Mouse (Mus musculus) cerebral cortex, adult 2 months (tissue): ENCODE measurements around the gene Hoxc12.

Experiments used
- WGBS: fragments of 180-500 bp; shearing (Covaris S2); methylation state at CpG from one replicate; pipeline ENCODE4 v1.1.7; 2018; 5-methylcytosine and 5-hydroxymethylcytosine counted together

Gene Hoxc12

GRCm38 (mm10) chr15:102980912-102981311 lies 44.4 kb downstream of the Hoxc12 start:
- WGBS = 2% methylated on average over 14 of the region's 14 CpGs

DNA sequence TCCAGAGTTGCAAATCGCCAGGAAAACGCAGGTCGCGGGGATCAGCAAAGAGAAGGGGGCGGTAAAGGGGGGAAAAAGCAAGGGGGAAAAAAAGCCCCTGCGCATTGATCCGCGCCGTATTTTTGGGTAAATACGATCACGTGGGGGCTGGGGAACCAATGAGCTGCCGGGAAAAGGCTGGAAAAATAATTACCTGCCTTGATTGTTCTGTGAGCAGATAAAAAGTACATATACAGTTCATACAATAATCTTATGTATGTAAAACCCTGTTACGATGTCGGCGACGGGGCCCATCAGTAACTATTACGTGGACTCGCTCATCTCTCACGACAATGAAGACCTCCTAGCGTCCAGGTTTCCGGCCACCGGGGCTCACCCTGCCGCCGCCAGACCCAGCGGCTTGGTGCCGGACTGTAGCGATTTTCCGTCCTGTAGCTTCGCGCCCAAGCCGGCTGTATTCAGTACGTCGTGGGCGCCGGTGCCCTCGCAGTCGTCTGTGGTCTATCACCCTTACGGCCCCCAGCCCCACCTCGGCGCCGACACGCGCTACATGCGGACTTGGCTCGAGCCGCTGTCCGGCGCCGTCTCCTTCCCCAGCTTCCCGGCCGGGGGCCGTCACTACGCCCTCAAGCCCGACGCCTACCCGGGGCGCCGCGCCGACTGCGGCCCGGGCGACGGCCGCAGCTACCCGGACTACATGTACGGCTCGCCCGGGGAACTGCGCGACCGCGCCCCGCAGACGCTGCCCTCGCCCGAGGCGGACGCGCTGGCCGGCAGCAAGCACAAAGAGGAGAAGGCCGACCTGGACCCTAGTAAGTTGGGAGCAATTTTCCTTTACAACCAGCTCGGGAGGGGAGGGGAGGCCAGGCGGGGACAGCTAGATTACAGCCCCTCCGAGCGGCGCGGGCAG lies 45.1 kb downstream of the Hoxc12 start:
- 2% methylated on average over 88 of the region's 88 CpGs for WGBS

GRCm38 (mm10) chr15:102983716-102984115 lies 47.2 kb downstream of the Hoxc12 start:
- 5% methylated on average over 12 of the region's 12 CpGs for WGBS

DNA sequence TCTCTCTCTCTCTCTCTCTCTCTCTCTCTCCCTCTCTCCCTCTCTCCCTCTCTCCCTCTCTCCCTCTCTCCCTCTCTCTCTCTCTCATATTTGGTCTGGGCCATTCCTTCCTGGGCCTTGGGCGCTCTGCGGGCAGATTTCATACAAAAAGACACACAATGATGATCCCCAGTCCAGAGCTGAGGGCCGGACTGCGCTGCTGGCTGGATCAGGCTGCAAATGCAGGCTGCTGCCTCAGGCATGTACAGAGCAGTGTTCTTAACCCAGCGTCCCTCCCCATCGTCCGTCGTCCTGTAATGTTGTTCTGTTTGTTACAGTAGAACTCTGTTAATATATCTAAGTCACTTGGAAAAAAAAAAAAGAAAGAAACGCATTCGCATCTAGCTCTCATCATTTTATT lies 48.0 kb downstream of the Hoxc12 start:
- 7% methylated on average over 10 of the region's 10 CpGs for WGBS

- WGBS = 11% methylated on average over 3 of the region's 3 CpGs
Measured at GRCm38 (mm10) chr15:102984925-102985324, 48.4 kb downstream of the Hoxc12 start.

DNA sequence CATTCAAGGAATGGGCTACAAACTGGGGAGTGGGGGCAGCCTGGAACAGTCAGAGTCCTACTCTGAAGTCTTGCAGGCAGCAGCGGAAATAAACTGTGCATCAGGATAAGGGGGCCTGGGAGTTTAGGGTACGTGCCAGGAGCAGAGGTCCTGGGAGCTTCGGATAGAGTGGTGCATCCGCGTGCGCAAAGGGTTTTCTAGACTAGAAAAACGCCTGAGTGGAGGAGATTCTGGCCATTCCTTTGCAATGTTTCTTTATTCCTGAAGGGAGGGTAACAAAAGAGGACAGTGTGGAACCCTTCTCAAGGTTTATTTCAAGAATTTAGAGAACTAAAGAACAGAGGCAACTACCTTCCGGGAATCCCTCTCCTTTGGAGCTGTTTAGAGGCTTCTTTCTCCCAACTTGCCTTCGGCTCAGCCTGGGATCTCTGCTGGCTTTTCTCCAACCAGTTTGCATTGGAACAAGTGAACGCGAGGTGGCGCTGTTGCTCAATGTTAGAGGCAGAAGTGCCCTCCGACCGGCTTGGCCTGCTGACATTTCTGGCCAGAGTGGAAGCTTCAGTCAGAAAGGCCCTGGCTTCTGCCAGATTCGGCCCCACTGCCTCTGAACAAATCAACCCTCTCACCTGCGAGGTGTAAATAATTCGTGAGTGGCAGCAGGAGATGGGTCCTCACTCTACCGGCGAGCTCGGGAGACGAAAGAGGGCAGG lies 50.7 kb downstream of the Hoxc12 start:
- WGBS = 4% methylated on average over 21 of the region's 21 CpGs

GRCm38 (mm10) chr15:102988078-102988477 lies 51.5 kb downstream of the Hoxc12 start:
- 27% methylated on average over 5 of the region's 5 CpGs for WGBS
